Mouse (Mus musculus) intestine, embryonic 15.5 days (tissue): ENCODE measurements around the gene Lyrm9. TPM values are rescaled to one million over a fixed set of nuclear protein-coding genes. Genes with fewer than 3 reads are reported as not detected.

Experiments used
- ATAC-seq: fragments of 200-750 bp; cut with Nextera tagmentation; 2 replicates; pipeline ENCODE4 v1.8.0; 2017; ENCODE audit warnings: moderate TSS enrichment, moderate library complexity
- H3K27ac ChIP-seq: fragments of 300-500 bp; sonication (generic); 2 replicates; pipeline ENCODE4 v1.5.1; 2015; ENCODE audit warnings: mild to moderate bottlenecking, inconsistent platforms
- H3K27me3 ChIP-seq: fragments of 300-500 bp; sonication (generic); replicated peaks from 2 replicates; pipeline ENCODE4 v1.6.1; 2015; ENCODE audit warnings: inconsistent platforms
- H3K36me3 ChIP-seq: fragments of 300-500 bp; sonication (generic); 2 replicates; pipeline ENCODE4 v1.6.1; 2015; ENCODE audit warnings: inconsistent platforms
- H3K4me1 ChIP-seq: fragments of 300-500 bp; sonication (generic); replicated peaks from 2 replicates; pipeline ENCODE4 v1.6.1; 2015; ENCODE audit warnings: inconsistent platforms
- H3K4me2 ChIP-seq: fragments of 300-500 bp; sonication (generic); replicated peaks from 2 replicates; pipeline ENCODE4 v1.6.1; 2015; ENCODE audit warnings: mild to moderate bottlenecking, inconsistent platforms
- H3K4me3 ChIP-seq: fragments of 300-500 bp; sonication (generic); replicated peaks from 2 replicates; pipeline ENCODE4 v1.5.1; 2015; ENCODE audit warnings: inconsistent platforms
- H3K9ac ChIP-seq: fragments of 300-500 bp; sonication (generic); 2 replicates; pipeline ENCODE4 v1.6.1; 2015; ENCODE audit warnings: inconsistent platforms
- H3K9me3 ChIP-seq: fragments of 300-500 bp; sonication (generic); 2 replicates; pipeline ENCODE4 v1.6.1; 2016; ENCODE audit warnings: inconsistent platforms
- WGBS: fragments of 180-500 bp; shearing (Covaris S2); methylation state at CpG from one replicate; pipeline ENCODE4 v1.1.7; 2015; 5-methylcytosine and 5-hydroxymethylcytosine counted together
- polyA plus RNA-seq: library from polyadenylated mRNA; unstranded; fragments of >200 nt; fragmentation: Nextera tagmentation; extraction: Ambion mirVana; gene quantifications from 2 replicates; pipeline ENCODE4 v1.2.1, GENCODE M21; 2015

Lyrm9 gene
- polyA plus RNA-seq, 1 experiment from 2014 or later: 17.9 TPM

GRCm38 (mm10) chr11:78840141-78840540 lies 13.8 kb downstream of the Lyrm9 start:
- Histone ChIP-seq H3K9ac (no peak overlapping the region), H3K4me3 (no peak overlapping the region), H3K4me2 (no peak overlapping the region), H3K36me3 (no peaks in the 10 kb centered on the region), H3K4me1 (no peaks in the 10 kb centered on the region; the same call in 1 of the 2 replicates), H3K9me3 (no peaks in the 10 kb centered on the region), H3K27ac (no peak overlapping the region), H3K27me3 (no peaks in the 10 kb centered on the region)
- no peak for ATAC-seq
- WGBS: 40% methylated on average over 5 of the region's 5 CpGs

DNA sequence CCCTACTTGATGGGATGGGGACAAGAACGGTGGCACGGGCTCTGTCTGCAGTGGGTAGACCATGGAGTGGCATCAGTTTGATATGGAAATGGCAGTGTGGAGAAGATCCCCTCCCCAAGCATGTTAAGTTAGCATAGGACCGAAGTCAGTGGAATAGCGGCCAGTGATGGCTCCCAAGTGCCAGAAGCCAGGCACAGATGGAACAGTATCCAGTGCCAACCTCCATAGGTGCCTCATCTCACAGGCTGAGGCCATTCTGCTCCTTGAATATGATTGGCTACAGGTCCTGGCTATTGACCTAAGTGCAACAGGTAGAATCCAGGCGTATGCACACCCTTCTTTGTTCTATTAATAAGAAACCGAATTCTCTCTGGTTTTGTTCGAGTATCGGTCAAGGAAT lies 15.6 kb downstream of the Lyrm9 start:
- no peaks in the 10 kb centered on the region for H3K9me3 ChIP-seq
- H3K4me3 ChIP-seq: no peak overlapping the region
- no peaks in the 10 kb centered on the region for H3K27me3 ChIP-seq
- no peaks in the 10 kb centered on the region; the same call in 1 of the 2 replicates for H3K4me1 ChIP-seq
- no peak overlapping the region for H3K4me2 ChIP-seq
- no peak for ATAC-seq
- H3K9ac ChIP-seq: no peak overlapping the region
- H3K36me3 ChIP-seq: no peaks in the 10 kb centered on the region
- no peak overlapping the region for H3K27ac ChIP-seq
- 90% methylated on average over 8 of the region's 8 CpGs for WGBS

GRCm38 (mm10) chr11:78846620-78847019 lies 20.2 kb downstream of the Lyrm9 start:
- H3K9me3 ChIP-seq: no peaks in the 10 kb centered on the region
- no peak overlapping the region for H3K4me3 ChIP-seq
- H3K4me1 ChIP-seq: no peaks in the 10 kb centered on the region; the same call in 1 of the 2 replicates
- 84% methylated on average over 4 of the region's 4 CpGs for WGBS
- no peak overlapping the region for H3K9ac ChIP-seq
- H3K36me3 ChIP-seq: no peaks in the 10 kb centered on the region
- H3K4me2 ChIP-seq: no peak overlapping the region
- no peak for ATAC-seq
- H3K27ac ChIP-seq: no peak overlapping the region
- no peaks in the 10 kb centered on the region for H3K27me3 ChIP-seq

DNA sequence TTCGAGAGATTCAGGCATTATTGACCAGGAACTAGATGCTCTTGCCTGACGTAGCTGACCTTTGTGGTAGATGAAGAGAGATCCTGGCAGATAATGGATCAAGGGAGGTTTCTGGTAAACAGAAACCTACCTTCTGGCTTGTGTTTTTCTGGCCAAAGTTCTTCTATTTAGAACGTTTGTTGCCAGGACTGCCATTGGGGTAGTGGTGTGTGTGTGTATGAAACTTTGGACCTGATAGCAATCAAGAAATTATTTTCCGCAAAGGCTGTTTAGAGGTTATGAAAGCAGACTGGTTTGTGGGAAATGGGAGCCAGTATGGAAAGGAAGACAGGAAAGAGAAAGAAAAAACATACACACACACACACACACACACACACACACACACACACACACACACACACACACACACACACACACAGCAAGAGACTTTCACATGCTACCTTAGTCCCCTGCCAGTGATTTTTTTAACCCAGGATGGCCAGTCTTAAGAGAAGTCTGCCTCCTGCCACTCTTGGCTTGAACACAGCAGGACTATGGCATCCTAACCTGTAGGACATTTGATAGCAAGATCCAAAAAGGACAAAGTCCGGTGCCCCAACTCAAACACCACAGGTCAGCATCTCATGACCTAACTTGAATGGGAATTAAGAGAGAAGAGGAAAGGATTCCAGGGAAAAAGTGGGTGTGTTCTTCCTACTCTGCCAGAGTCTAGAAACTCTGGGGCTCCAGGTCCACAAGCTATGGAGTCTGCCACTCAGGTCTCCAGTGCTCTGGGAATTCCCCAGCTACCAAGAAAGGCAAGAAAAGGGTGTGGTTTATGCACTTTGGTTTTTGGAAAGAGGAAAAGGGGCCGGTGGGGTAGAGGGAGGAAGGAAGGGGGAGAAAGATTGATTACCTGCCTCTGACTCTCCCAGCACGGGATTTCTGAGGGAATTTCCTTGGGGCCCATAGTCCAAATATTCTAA lies 21.8 kb downstream of the Lyrm9 start:
- no peak overlapping the region for H3K4me2 ChIP-seq
- no peaks in the 10 kb centered on the region for H3K27me3 ChIP-seq
- no peaks in the 10 kb centered on the region for H3K9me3 ChIP-seq
- no peak overlapping the region for H3K4me3 ChIP-seq
- ATAC-seq: peak; percentile 57
- H3K36me3 ChIP-seq: no peaks in the 10 kb centered on the region
- H3K27ac ChIP-seq: no peak overlapping the region
- H3K9ac ChIP-seq: no peak overlapping the region
- WGBS: 39% methylated on average over 7 of the region's 7 CpGs
- H3K4me1 ChIP-seq: no peaks in the 10 kb centered on the region; the same call in 1 of the 2 replicates

- no peak overlapping the region for H3K27ac ChIP-seq
- no peak overlapping the region for H3K4me3 ChIP-seq
- H3K36me3 ChIP-seq: no peaks in the 10 kb centered on the region
- no peak overlapping the region for H3K9ac ChIP-seq
- no peak for ATAC-seq
- no peaks in the 10 kb centered on the region for H3K9me3 ChIP-seq
- no peaks in the 10 kb centered on the region; the same call in 1 of the 2 replicates for H3K4me1 ChIP-seq
- no peak overlapping the region for H3K4me2 ChIP-seq
- WGBS: 86% methylated on average over 3 of the region's 3 CpGs
- H3K27me3 ChIP-seq: no peaks in the 10 kb centered on the region
These were observed 23.5 kb downstream of the Lyrm9 start for GRCm38 (mm10) chr11:78849859-78850258.

DNA sequence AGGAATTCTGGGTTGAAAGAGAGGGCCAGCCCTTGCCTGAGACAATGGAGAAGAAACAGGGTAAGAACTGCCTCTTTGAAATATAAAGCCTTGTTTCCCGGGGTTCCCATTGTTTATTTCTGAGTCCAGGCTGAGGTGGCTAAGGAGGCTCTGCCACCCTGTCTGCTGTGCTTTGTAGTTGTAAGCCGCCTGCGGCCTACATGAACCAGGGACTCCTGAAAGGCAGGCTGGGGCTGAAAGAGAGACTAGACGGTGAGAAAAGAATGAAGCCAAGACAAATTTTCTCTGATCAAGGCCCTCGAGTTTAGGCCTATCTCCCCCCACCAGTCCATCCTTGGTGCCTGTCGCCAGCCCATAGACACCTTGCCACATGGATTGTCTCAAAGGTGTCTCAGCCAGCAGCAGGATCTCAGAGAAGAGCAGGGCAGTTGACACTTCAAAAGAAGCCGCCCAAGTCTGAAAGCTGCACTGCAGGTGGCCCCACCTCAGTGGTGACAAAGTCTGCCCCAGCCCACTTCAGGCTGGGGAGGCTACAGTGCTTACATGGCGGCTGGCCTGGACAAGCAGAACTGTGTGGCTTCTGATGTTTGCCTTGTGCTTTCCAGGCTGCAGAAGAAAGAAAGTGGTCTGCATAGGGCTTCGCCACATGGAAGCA lies 25.0 kb downstream of the Lyrm9 start:
- H3K4me3 ChIP-seq: no peak overlapping the region
- no peaks in the 10 kb centered on the region for H3K36me3 ChIP-seq
- no peaks in the 10 kb centered on the region; the same call in 1 of the 2 replicates for H3K4me1 ChIP-seq
- no peak overlapping the region for H3K4me2 ChIP-seq
- ATAC-seq: peak; percentile 71; the same call in 1 of the 2 replicates
- no peaks in the 10 kb centered on the region for H3K27me3 ChIP-seq
- no peaks in the 10 kb centered on the region for H3K9me3 ChIP-seq
- 36% methylated on average over 9 of the region's 9 CpGs for WGBS
- H3K27ac ChIP-seq: no peak overlapping the region
- H3K9ac ChIP-seq: no peak overlapping the region

- Histone ChIP-seq H3K4me1 (no peaks in the 10 kb centered on the region; the same call in 1 of the 2 replicates), H3K27me3 (no peaks in the 10 kb centered on the region), H3K9ac (no peak overlapping the region), H3K4me3 (no peak overlapping the region), H3K27ac (no peak overlapping the region), H3K9me3 (no peaks in the 10 kb centered on the region), H3K4me2 (no peak overlapping the region), H3K36me3 (no peaks in the 10 kb centered on the region)
- 48% methylated on average over 6 of the region's 6 CpGs for WGBS
- no peak for ATAC-seq
These were observed 25.5 kb downstream of the Lyrm9 start for GRCm38 (mm10) chr11:78851871-78852265.

GRCm38 (mm10) chr11:78852529-78852928 lies 26.1 kb downstream of the Lyrm9 start:
- Histone ChIP-seq H3K4me2 (no peak overlapping the region), H3K36me3 (no peaks in the 10 kb centered on the region), H3K9ac (no peak overlapping the region), H3K4me1 (no peaks in the 10 kb centered on the region; the same call in 1 of the 2 replicates), H3K27ac (no peak overlapping the region), H3K9me3 (no peaks in the 10 kb centered on the region), H3K4me3 (no peak overlapping the region), H3K27me3 (no peaks in the 10 kb centered on the region)
- 84% methylated on average over 11 of the region's 11 CpGs for WGBS
- ATAC-seq: no peak

- WGBS: 13% methylated on average over 7 of the region's 7 CpGs
- Histone ChIP-seq H3K4me3 (no peak overlapping the region), H3K36me3 (no peaks in the 10 kb centered on the region), H3K9ac (no peak overlapping the region), H3K4me2 (no peak overlapping the region), H3K27ac (no peak overlapping the region), H3K4me1 (no peaks in the 10 kb centered on the region), H3K27me3 (no peaks in the 10 kb centered on the region), H3K9me3 (no peaks in the 10 kb centered on the region)
- ATAC-seq: peak; percentile 49; the same call in 1 of the 2 replicates
These were observed 29.9 kb downstream of the Lyrm9 start for GRCm38 (mm10) chr11:78856310-78856709.

DNA sequence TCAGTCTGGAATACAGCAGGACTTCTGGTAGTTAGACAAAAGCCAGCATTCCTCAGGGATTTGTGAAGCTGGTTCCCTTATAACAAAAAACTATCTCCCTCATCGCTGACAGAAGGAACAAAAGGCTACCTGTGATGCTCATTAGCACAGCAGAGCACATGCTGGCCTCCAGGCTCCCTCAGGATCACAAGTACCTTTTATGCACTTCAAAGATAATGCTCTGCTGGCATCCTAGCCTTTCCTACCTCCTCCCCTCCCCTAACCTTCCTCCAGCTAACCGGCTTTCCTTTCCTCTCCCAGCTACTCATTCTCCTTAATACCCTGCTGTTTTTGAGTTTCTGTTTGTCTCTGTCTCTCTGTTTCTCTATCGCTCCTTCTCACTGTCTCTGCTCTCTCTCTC lies 31.2 kb downstream of the Lyrm9 start:
- H3K4me3 ChIP-seq: no peak overlapping the region
- H3K9me3 ChIP-seq: no peaks in the 10 kb centered on the region
- no peaks in the 10 kb centered on the region for H3K4me1 ChIP-seq
- no peaks in the 10 kb centered on the region for H3K27me3 ChIP-seq
- H3K27ac ChIP-seq: no peak overlapping the region
- 30% methylated on average over 3 of the region's 3 CpGs for WGBS
- H3K4me2 ChIP-seq: no peak overlapping the region
- H3K9ac ChIP-seq: no peak overlapping the region
- no peak for ATAC-seq
- no peaks in the 10 kb centered on the region for H3K36me3 ChIP-seq

DNA sequence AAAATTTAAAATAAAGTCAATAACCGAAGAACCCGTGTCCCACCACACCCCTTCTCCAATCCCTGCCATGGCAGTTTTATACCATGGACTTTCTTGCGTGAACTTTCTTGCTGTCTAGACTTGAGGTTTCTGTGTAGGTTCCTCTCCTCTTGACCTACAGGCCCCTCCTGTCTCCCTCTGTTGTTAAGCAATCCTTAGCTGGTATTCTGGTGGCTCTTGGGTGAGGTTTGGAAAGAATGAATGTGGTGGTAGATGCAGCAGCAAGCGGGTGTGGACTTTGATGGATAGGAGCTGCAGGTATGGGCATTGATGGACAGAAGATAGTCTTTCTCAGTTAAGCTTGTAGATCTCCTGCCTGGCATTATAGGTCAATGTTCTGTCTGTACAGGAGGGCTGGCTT lies 37.5 kb downstream of the Lyrm9 start:
- Histone ChIP-seq H3K36me3 (no peaks in the 10 kb centered on the region), H3K27ac (no peak overlapping the region), H3K27me3 (no peaks in the 10 kb centered on the region), H3K9me3 (no peaks in the 10 kb centered on the region), H3K9ac (no peak overlapping the region), H3K4me2 (no peak overlapping the region), H3K4me3 (no peak overlapping the region), H3K4me1 (no peaks in the 10 kb centered on the region)
- no peak for ATAC-seq
- WGBS: 94% methylated on average over 4 of the region's 4 CpGs

DNA sequence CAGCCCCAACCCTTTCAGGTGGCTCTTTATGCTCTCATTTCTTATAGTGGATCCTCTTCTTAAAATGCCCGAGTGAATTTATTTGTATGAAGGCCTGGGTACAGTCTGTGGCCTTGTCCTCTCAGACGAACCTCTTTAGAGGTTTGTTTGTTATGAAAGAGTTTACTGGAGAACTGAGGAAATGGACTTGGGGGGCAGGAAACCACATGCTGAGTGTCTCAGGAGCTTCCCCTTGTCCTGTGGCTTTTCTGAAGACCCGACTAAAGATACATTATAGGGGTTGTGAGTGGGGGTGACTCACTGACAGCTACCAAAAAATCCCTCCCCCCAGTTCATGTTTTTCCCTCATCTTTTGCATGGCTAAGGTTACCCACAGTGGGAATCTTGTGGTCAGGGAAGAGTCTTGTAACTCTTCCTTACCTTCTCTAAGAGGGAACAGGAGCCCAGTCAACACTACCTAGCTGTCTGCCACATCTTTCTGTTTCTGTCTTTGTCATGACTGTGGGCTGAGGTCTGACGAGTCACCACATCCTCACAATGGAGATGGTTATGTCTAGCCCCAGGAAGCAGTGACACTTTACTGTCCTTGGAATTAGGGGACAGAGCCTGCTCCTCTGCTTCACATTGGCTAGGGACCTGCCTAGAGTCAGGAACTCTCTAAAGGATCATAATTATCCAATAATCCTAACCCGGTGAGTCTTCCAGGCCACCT lies 38.3 kb downstream of the Lyrm9 start:
- 71% methylated on average over 5 of the region's 5 CpGs for WGBS
- H3K27ac ChIP-seq: no peak overlapping the region
- no peak overlapping the region for H3K9ac ChIP-seq
- no peaks in the 10 kb centered on the region for H3K9me3 ChIP-seq
- no peak overlapping the region for H3K4me2 ChIP-seq
- no peak overlapping the region for H3K4me3 ChIP-seq
- no peaks in the 10 kb centered on the region for H3K27me3 ChIP-seq
- no peaks in the 10 kb centered on the region for H3K36me3 ChIP-seq
- no peak for ATAC-seq
- H3K4me1 ChIP-seq: no peaks in the 10 kb centered on the region
